Mouse (Mus musculus) spleen, postnatal 4 days (tissue): ENCODE measurements around the gene Sh2d5.

ENCODE experiments used
- DNase-seq, 2 experiments: peaks; one replicate each; pipeline ENCODE4 v3.0.0; 2022; ENCODE audit warnings: low spot score in 2 of 2

Gene Sh2d5

DNA sequence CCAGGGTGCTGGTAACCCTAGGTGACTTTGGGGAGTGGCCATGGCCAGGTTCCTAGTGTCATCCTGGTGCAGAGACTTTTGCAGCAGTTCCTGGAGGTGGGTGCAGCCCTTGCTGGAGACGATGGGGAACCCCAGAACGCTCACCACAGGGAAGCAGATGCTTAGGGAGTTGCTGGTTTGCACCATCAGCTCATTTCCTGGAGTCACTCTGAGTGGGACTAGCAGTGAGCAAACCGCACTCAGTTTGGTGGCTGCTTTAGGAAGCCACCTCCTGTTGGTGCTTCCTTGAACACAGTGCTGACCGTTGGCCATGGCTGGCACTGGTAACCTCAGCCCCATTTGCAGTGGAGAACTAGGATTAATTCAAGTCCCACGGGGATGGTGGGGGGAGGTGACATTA lies 9.3 kb downstream of the Sh2d5 start:
- no peak for DNase-seq

DNA sequence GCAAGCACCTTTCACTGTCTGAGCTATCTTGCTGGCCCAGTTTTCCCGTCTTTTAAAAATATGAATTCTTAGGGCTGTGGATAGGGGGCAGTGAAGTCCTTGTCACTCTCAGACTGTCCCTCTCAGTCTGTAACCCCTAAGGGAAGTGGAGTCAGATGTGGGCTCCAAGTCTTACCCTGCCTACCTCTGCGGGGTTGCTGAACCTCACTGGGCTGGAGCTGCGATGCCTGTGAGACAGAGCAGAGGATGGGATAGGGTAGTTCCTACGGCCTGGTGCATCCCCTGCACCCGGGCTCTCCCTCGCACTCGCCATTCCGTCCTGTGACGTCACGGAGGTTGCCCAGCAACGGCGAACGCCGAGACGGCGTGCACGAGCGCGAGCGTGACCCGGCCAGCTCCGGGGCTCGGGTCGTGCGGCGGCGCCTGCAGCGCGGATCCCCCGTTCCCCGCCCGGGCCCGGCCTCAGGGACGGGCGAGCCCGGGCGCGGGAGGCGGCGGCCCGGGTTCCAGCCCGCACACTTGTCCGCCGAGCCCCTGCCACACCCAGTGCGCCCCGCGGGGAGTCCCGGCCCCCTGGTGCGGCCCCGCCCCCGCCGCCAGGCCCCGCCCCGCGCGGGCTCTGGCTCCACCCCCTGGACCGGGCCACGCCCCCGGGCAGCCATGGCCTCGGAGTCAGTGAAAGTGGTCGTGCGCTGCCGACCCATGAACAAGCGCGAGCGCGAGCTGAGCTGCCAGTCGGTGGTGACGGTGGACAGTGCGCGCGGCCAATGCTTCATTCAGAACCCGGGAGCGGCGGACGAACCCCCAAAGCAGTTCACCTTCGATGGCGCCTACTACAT lies 11.9 kb downstream of the Sh2d5 start:
- DNase-seq: peak; percentile 81 to 92

- no peak for DNase-seq
These were observed 17.7 kb downstream of the Sh2d5 start for GRCm38 (mm10) chr4:138267869-138268268.

DNA sequence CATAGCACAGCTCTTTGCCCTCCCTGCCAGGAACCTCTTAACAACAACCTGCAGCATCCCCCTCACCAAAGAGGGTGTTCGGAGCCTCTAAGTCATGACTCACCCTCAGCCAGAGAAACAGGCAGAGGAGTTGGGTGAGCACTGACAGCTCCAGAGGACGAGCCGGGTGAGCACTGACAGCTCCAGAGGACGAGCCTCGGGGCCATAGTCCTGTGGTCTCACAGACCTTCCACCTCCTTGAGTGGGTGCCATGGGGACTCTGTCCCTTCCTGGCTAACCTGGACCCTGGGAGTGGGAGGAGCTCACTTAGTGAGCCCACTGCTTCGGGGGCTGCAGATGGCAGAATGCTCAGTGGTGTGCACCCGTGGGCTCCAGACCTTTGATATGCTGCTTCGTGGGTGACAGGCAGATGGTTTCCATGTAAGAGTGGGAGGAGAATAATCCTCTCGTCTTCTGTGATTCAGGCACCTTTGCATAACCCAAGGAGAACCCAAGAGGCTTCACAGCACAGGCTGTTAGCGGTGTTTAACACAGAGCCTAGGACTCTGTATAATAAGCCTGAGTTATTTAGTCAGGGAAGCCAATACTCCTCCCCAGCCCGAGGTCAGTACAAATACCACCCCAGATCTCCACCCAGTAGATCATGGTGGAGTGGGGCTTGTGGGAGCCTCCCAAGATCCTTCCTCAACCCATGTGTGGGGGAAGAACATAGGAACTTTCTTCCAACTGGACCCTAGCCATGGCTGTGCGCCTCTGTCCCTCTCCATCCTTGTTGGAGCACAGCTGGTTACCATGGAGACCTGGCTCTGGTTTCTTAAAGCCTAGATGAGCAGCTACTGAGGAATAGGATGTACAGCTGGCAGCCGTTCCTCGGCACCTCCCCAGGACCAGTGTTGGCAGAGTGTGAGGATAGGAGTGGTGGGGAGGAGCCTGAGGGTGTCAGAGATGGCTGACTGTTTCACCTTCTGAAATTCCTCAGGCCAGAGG lies 22.1 kb downstream of the Sh2d5 start:
- DNase-seq: no peak

DNA sequence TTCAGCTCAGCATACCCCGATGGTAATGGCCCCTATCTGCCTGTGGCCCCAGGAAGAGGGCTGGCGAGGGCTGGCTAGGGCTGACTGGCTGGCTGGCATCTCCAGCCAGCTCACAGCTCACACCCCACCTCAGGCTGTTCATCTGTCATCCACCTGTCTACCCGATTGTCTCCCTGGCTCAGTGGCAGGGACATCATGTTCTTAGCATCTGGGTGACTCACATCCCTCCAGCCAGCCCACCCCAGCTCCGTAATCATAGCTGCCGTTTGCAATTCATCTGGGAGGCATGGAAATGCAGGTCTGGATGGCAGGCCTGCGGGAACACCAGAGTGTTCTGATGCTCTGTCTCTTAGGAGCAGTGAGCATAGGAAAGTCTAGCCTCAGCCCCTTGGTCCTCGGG lies 28.1 kb downstream of the Sh2d5 start:
- no peak for DNase-seq

GRCm38 (mm10) chr4:138282834-138283233 lies 32.6 kb downstream of the Sh2d5 start:
- DNase-seq: peak; percentile 75 to 85

DNA sequence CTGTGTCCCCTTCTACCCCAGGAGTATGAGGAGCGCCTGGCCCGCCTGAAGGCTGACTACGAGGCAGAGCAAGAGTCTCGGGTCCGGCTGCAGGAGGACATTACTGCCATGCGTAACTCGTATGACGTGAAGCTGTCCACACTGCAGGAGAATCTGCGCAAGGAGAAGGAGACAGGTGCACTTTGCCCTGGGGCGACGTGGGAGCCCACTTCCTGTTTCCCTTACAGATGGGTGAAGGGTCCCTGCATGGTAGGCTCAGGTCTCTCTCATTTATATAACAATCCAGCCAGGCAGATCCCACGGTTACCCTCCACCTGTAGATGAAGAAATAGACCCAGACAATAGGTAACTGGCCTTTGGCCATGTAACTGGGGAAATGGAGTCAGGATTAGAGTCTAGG lies 36.2 kb downstream of the Sh2d5 start:
- no peak for DNase-seq

DNA sequence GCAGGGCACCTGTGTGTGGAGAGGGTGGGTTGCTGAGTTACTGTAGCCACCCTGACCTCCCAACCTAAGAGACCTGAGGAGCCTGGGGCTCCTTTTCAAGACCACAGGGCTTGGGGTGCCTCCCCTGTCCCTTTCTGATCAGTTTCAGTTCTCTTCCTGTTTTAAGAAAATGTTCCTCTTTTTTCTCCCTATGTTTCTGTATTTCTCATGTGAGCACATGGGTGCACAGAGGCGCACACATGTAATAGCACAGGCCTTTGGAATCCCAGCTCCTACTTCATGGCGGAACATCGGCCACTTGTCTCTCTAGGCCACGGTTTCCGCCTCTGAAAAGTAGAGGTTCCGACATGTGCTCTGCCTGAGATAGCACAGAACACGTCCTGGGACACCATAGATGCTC lies 38.5 kb downstream of the Sh2d5 start:
- DNase-seq: no peak

GRCm38 (mm10) chr4:138292028-138292427 lies 41.8 kb downstream of the Sh2d5 start:
- no peak for DNase-seq

GRCm38 (mm10) chr4:138293261-138293948 lies 43.2 kb downstream of the Sh2d5 start:
- DNase-seq: no peak

GRCm38 (mm10) chr4:138293949-138294550 lies 43.8 kb downstream of the Sh2d5 start:
- DNase-seq: no peak

DNA sequence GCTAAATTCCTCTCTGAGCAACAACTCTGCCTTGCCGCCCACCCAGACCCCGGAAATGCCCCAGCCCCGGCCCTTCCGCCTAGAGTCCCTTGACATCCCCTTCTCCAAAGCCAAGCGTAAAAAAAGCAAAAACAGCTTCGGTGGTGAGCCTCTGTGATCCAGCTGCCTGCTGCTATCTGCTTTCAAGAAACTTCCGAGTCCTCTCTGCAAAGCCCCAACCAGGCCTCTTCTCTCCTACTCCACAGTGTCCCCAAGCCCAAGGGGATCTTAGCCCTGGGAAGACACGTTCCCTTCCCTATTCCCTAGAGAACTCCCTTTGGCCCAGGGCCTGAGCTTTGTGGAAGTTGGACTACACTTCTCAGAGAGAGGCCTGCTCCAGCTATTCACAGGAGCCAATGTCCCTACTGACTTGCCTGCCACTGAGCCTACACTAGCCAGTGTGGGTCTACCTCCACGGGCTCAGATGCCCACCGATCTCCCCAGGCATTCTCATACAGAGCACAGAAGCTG lies 51.1 kb downstream of the Sh2d5 start:
- DNase-seq: no peak

GRCm38 (mm10) chr4:138303011-138303410 lies 52.8 kb downstream of the Sh2d5 start:
- DNase-seq: no peak

- peak in 1 of 2 experiments; percentile 52 for DNase-seq
These were observed 53.5 kb downstream of the Sh2d5 start for GRCm38 (mm10) chr4:138303742-138304141.

DNA sequence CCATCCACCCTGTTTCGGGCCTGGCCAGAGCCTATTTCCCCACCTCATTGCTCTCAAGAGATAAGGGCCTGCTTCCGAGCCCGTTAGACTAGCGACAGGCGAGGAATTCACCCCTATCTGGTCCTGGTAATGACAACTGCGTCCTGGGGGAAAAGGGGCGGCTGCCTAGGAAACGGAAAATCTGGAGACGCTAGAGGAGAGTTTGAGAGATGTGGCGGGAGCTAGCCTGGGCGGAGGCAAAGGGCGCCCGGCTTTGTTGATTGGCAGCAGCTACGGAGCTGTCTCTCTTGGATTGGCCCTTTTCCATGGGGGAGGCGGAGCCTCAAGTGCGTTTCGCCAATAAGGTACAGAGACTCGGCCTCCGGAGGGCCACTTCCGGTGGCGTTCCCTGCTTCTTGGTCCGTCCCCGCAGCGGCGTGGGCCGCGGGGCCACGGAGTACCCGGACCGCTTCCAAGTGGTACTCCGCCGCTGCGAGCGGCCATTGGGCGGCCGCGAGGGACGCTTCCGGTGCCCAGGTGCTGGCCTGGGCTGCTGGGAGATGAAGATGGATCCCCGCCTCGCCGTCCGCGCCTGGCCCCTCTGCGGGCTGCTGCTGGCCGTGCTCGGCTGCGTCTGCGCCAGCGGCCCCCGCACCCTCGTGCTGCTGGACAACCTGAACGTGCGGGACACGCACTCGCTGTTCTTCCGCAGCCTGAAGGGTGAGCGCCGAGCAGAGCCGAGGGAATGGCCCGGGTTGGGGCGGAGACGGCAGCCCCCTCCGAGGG lies 54.3 kb downstream of the Sh2d5 start, which contains the start of gene Ddost:
Gene Ddost (plus strand): TSS at position 391 of the 765 bp plus-strand sequence.
- DNase-seq: peak; percentile 97

- no peak for DNase-seq
These were observed 56.8 kb downstream of the Sh2d5 start for GRCm38 (mm10) chr4:138307025-138307424.

DNA sequence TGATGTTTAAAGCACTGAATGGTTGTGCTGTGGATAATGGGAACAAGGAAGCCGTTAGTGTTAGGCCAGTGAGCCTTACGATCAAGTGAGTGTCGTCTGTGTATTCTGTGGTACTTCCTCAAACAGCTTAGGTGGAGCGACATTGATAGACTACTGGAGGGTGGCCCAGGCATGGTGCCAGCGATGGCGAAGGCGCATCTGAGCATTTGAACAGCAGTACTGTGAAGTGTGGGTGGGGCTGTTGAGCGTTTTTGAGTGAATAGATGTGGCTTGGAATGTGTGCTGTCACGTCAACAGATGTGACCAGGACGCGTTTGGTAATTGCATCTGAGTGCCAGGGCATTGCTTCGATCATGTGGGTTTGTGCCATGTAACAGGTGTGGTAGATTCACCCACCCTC lies 57.5 kb downstream of the Sh2d5 start:
- no peak for DNase-seq

DNA sequence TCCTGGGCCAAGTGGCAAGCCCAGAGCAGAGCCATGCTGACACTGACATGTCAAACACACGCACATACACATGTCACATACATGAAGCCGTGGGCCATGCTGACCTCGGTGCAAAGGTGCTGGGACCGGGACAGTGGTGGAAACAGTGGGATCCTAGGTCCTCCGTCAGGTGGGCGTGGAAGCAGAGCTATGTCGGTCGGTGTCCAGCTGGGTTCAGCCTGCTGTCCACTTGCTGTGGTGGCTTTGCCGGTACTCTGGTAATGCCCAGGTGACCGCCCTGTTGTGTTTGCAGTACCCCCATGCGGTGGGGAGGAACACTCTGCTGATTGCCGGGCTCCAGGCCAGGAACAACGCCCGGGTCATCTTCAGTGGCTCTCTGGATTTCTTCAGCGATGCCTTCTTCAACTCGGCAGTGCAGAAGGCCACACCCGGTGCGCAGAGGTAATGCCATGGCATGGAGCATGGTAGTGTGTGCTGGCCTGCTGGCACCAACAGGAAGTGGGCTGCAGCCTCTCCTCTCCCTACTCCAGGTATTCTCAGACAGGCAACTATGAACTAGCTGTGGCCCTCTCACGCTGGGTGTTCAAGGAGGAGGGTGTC lies 60.2 kb downstream of the Sh2d5 start:
- no peak for DNase-seq
